Mouse (Mus musculus) brain, embryonic 14.5 days (tissue): ENCODE measurements around the gene Otx2.

Experiments used
- CTCF ChIP-seq: fragments of 200-500 bp; IDR thresholded peaks from 2 replicates; pipeline ENCODE4 v1.5.1; 2012; ENCODE audit warnings: inconsistent platforms, mild to moderate bottlenecking, moderate library complexity, borderline replicate concordance; ENCODE audit not compliant: insufficient read depth, insufficient read length; ENCODE audit errors: extremely low read depth
- POLR2A ChIP-seq: fragments of 200-500 bp; IDR thresholded peaks from 2 replicates; pipeline ENCODE4 v1.6.1; 2012; ENCODE audit warnings: mild to moderate bottlenecking, inconsistent platforms, borderline replicate concordance; ENCODE audit not compliant: poor library complexity, insufficient read depth, insufficient read length, severe bottlenecking; ENCODE audit errors: extremely low read depth

DNA sequence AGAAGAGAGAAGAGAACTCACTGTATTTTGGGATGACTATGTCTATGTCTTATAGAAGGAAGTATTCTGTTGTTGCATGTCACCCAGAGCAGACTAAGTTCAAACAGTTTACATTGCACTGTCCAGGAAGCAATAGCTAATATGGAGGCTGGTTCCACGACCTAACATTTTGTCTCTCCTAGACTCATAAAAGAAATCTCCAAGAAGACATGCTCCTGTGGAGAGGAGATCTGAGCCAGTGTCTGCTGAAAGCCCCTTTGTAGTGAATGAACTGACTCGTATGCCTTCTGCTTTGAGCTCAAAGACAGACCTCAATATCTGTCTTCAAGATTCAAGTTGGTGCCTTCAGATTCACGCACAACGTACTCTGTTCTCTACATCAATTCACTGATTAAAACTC lies 14.0 kb downstream of the Otx2 start:
- TF ChIP-seq CTCF (no peak), POLR2A (no peak)
